Mouse (Mus musculus) kidney, embryonic 16.5 days (tissue): ENCODE results near the gene 4930505A04Rik. TPM values are rescaled to one million over a fixed set of nuclear protein-coding genes. Genes with fewer than 3 reads are reported as not detected.

ENCODE experiments used
- ATAC-seq: fragments of 200-750 bp; cut with Nextera tagmentation; 2 replicates; pipeline ENCODE4 v1.8.0; 2017; ENCODE audit warnings: moderate TSS enrichment; ENCODE audit not compliant: low FRiP score, low TSS enrichment
- H3K27ac ChIP-seq: fragments of 300-500 bp; sonication (generic); 2 replicates; pipeline ENCODE4 v1.5.1; 2014; ENCODE audit warnings: low read length
- H3K27me3 ChIP-seq: fragments of 300-500 bp; sonication (generic); 2 replicates; pipeline ENCODE4 v1.6.1; 2014; ENCODE audit warnings: low read length, control low read depth, mixed read lengths; ENCODE audit not compliant: insufficient read depth
- H3K36me3 ChIP-seq: fragments of 300-500 bp; sonication (generic); 2 replicates; pipeline ENCODE4 v1.6.1; 2014; ENCODE audit warnings: low read length, control low read depth, mixed read lengths; ENCODE audit not compliant: insufficient read depth
- H3K4me1 ChIP-seq: fragments of 300-500 bp; sonication (generic); 2 replicates; pipeline ENCODE4 v1.6.1; 2014; ENCODE audit warnings: low read length, control low read depth, mixed read lengths; ENCODE audit not compliant: insufficient read depth
- H3K4me2 ChIP-seq: fragments of 300-500 bp; sonication (generic); replicated peaks from 2 replicates; pipeline ENCODE4 v1.6.1; 2014; ENCODE audit warnings: low read depth, low read length
- H3K4me3 ChIP-seq: fragments of 300-500 bp; sonication (generic); 2 replicates; pipeline ENCODE4 v1.5.1; 2014; ENCODE audit warnings: mild to moderate bottlenecking, low read length
- H3K9ac ChIP-seq: fragments of 300-500 bp; sonication (generic); replicated peaks from 2 replicates; pipeline ENCODE4 v1.6.1; 2014; ENCODE audit warnings: low read length
- H3K9me3 ChIP-seq: fragments of 300-500 bp; sonication (generic); 2 replicates; pipeline ENCODE4 v1.6.1; 2016; ENCODE audit warnings: low read length, control low read depth
- WGBS: fragments of 180-500 bp; shearing (Covaris S2); extraction: QIAGEN DNeasy Blood & Tissue Kit; methylation state at CpG from one replicate; pipeline ENCODE4 v1.1.7; 2014; 5-methylcytosine and 5-hydroxymethylcytosine counted together
- polyA plus RNA-seq: library from polyadenylated mRNA; unstranded; fragments of >200 nt; fragmentation: Nextera tagmentation; extraction: Ambion mirVana; gene quantifications from 2 replicates; pipeline ENCODE4 v1.2.1, GENCODE M21; 2015

Gene 4930505A04Rik
- polyA plus RNA-seq = not detected in 2 replicates

DNA sequence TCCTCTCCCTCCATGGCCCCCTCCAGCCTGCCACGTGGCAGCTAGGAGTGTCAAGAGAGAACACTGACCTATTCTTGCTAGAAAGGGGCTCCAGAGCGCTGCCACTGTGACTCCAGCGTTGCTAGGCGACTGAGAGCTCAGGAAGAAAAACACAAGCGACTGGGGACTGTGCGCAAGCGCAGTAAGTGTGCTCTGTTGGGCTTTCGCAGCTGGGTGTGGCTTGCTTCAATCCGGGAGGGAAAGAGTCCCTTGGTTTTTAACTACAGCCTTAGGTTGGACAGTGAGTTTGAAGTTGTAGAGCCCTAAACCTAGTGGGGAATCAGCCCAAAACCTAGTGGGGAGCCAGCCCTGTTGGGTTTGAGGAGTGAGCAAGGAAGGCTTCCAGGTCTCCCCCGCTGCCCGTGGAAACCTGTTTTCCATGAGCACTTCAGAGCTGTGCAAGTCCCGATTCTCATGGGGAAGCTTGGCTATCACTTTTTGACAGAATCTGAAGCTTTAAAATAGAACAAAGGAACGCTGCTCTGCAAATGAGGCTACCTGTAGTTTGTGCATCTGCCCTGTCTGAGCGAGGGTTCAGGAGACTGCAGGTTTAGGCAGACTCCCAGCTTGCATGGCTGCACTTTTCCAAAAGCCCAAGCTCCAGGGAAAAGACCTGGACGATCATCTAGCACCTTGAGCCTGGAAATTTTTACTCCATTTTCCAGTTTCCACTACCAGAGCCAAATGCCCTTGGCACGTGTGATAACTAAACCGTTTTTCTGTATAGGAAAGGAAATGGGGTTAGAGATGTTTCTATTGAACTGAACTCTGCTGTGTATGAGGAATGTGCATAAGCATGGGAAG, at the start of gene 4930505A04Rik:
4930505A04Rik (minus strand) TSS at position 77 of the 843 bp plus-strand sequence.
- ATAC-seq = peak; percentile 100
- peak within 1 kb of the TSS; percentile 57 for H3K4me3 ChIP-seq
- H3K4me1 ChIP-seq = peaks cover 9% of the 10 kb centered on the region
- peak within 1 kb of the TSS; percentile 88 for H3K4me2 ChIP-seq
- no peaks in the 10 kb centered on the region for H3K9me3 ChIP-seq
- H3K9ac ChIP-seq = peak within 1 kb of the TSS; percentile 78
- no peaks in the 10 kb centered on the region for H3K36me3 ChIP-seq
- WGBS = 5% methylated on average over 17 of the region's 17 CpGs
- peak within 1 kb of the TSS; percentile 55; the same call in 1 of the 2 replicates for H3K27ac ChIP-seq
- no peaks in the 10 kb centered on the region for H3K27me3 ChIP-seq

DNA sequence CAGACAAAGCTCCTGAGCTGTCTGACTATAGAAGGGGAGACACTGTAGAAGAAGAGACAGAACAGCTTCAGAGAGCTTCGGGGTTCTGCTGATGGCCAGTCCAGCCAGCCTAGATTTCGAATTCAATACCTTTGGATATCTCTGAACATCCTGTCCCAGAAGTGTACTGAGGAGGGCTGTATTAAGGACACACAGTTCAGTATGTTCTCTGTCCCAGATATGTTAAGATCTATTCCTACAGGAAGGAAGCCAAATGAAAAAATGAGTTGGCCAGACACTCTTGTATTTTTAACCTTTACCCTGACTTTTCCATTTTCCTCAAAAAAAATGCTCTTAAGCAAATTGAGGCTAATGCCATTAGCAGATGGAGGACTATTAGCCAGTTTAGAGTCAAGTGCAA, 45.5 kb upstream of the 4930505A04Rik start:
- 82% methylated on average over 2 of the region's 2 CpGs for WGBS
- H3K9ac ChIP-seq = no peak overlapping the region

DNA sequence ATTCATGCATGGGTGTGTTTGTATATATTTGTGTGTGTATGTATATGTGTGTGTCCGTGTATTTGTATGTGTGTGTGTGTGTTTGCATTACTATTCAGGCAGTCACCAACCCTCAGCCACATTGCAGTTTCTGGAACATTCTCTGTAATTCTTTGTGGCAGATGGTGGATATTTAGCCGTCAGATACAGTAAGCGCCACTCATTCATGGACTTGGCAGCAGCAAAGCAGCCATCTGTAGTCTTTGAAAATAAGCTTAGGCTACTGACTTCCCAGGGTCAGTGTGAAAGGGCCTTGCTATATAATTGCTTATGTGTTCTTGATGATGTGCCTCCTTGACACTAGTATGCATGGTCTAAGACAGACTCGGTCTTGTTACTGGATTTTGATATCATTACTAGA, 36.6 kb upstream of the 4930505A04Rik start:
- WGBS = 89% methylated on average over 4 of the region's 4 CpGs
- H3K9me3 ChIP-seq = no peaks in the 10 kb centered on the region
- H3K9ac ChIP-seq = no peak overlapping the region
- H3K4me2 ChIP-seq = no peak overlapping the region
- no peaks in the 10 kb centered on the region for H3K27me3 ChIP-seq
- H3K4me3 ChIP-seq = no peak overlapping the region
- H3K36me3 ChIP-seq = no peaks in the 10 kb centered on the region
- H3K27ac ChIP-seq = no peak overlapping the region
- H3K4me1 ChIP-seq = no peaks in the 10 kb centered on the region
- ATAC-seq = no peak

More for the DNA sequence above, 45.5 kb upstream of the 4930505A04Rik start:
- Histone ChIP-seq H3K4me3 (no peak overlapping the region), H3K27me3 (no peaks in the 10 kb centered on the region), H3K36me3 (no peaks in the 10 kb centered on the region), H3K4me1 (no peaks in the 10 kb centered on the region), H3K27ac (no peak overlapping the region), H3K4me2 (no peak overlapping the region), H3K9me3 (no peaks in the 10 kb centered on the region)
- no peak for ATAC-seq

DNA sequence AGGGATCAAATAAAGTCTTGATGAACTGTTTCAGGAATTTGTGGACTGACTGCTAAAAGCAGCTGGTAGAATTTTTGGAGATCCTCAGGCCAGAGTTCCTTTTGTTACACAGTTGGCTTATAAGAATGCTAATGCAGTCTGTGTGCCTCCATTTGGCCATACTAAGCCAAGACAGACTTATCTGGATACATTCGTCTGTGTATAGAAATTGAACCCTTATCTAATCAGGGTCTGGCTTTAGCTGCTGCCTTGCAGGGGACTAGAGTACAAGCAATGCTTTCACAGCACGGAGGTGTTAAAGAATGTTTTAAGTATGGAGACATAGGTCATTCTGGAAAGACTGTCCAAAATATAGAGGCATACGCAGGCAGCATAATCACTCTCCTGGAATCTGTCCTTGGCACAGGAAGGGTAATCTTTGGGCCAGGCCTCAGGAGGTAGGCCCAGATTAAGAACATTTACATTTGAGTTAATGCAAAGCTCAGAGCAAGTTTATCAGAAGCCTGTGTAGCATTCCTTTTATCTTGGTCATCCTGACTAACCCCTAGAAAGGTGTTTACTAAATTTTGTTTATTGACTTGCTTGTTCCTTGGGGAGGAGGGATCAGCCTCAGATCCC, 27.2 kb upstream of the 4930505A04Rik start:
- Histone ChIP-seq H3K9me3 (no peaks in the 10 kb centered on the region; the same call in 1 of the 2 replicates), H3K4me3 (no peak overlapping the region), H3K9ac (no peak overlapping the region), H3K27me3 (no peaks in the 10 kb centered on the region), H3K36me3 (no peaks in the 10 kb centered on the region), H3K27ac (no peak overlapping the region), H3K4me1 (no peaks in the 10 kb centered on the region), H3K4me2 (no peak overlapping the region)
- no peak for ATAC-seq
- WGBS = 76% methylated on average over 3 of the region's 3 CpGs

DNA sequence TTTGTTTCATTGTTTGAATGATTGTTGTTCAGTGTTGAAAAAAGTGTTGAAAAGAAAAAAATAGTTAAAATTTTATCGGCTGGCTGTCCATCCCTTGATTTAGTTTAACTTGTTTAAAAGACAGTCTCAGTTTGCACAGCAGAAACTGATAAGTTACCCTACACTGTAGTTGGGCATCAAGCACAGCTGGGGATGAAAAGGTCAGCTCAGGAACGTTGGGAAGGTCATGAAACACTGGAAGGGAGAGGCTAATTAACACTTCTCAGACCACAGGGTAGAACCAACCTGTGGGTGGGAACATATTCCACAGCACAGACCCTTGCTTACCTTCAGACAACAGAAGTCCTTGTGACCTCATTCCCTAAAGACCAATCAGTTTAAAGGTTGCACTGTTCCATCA, 25.5 kb upstream of the 4930505A04Rik start:
- no peaks in the 10 kb centered on the region for H3K27me3 ChIP-seq
- H3K27ac ChIP-seq = no peak overlapping the region
- 56% methylated on average over 2 of the region's 2 CpGs for WGBS
- no peaks in the 10 kb centered on the region; the same call in 1 of the 2 replicates for H3K9me3 ChIP-seq
- H3K36me3 ChIP-seq = no peaks in the 10 kb centered on the region
- H3K4me2 ChIP-seq = no peak overlapping the region
- no peaks in the 10 kb centered on the region for H3K4me1 ChIP-seq
- H3K9ac ChIP-seq = no peak overlapping the region
- no peak overlapping the region for H3K4me3 ChIP-seq
- no peak for ATAC-seq

DNA sequence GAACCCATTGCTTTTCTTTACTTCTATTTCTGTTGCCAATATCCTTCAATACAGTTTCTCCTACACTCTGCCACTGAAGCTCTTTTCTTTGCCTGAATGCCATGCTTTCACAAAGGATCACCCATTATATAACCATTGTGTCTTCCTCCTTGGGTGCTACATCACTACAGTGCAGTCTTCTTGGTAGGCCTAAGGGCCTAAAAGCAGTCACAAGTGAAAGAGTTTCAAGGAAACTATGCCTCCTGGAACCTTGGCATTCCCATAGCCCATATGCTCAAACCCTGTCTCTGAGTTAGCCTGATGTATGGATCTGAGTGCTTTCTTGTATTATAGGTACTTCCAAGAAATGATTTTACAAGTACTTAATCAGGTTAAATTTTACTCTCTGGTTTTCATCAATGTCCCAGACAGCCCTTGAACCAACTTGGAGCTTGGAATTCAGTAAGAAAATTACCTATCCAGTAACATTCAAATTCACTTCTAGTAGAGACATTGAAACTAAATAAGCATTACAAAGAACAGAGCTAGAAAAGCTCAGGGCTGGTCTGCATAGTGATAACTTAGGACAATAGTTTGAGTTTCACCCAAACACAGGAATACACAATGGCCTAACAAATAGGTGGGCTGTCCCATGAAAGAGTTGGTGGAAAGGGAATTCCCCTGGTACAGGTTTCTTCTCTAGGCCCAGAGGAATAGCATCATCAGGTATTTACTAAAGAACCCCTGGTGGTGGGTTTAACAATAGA, 20.1 kb upstream of the 4930505A04Rik start:
- H3K4me1 ChIP-seq = no peaks in the 10 kb centered on the region
- H3K4me3 ChIP-seq = no peak overlapping the region
- H3K9me3 ChIP-seq = no peaks in the 10 kb centered on the region
- ATAC-seq = no peak
- no peaks in the 10 kb centered on the region for H3K27me3 ChIP-seq
- H3K9ac ChIP-seq = no peak overlapping the region
- no peak overlapping the region for H3K27ac ChIP-seq
- H3K36me3 ChIP-seq = no peaks in the 10 kb centered on the region
- H3K4me2 ChIP-seq = no peak overlapping the region

DNA sequence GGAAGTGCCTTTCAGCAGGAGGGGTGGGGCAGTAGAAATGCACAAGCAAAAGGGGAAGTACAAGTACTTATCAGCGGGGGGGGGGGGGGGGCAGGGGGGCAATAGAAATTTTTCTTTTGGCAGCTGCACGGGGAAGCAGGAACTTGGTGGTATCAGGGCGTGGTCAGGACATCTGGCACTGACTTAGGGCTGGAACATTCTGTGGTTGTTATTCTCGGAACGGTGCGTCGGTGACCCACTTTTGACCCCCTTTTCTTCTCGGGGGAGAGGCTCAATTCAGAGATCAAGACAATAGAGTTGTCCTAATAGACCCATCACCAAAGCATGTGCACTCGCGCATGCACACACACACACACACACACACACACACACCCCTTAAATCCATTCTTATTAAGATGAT, 16.6 kb upstream of the 4930505A04Rik start:
- H3K9me3 ChIP-seq = no peaks in the 10 kb centered on the region
- ATAC-seq = no peak
- H3K4me1 ChIP-seq = no peaks in the 10 kb centered on the region
- H3K4me2 ChIP-seq = no peak overlapping the region
- 86% methylated on average over 9 of the region's 10 CpGs for WGBS
- no peak overlapping the region for H3K9ac ChIP-seq
- H3K4me3 ChIP-seq = no peak overlapping the region
- no peak overlapping the region for H3K27ac ChIP-seq
- no peaks in the 10 kb centered on the region for H3K27me3 ChIP-seq
- no peaks in the 10 kb centered on the region for H3K36me3 ChIP-seq

DNA sequence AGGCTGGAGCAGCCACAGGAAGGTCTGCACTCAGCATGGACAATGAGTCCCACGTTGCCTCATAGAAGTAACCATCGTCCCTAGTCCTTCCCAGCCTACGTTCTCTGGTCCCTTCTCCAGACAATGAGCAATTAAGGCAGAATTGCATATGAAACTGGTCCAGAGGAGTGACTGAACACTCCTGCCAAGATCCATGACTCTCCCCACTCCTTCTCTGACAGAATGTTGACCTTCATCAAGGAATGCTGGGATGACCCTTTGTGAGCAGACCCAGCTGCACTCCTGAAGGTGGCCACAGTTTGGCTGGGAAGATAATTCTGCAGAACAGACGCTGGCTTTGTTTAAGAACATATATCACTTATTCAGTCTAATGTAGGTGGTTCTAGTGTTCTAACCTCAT, 11.7 kb upstream of the 4930505A04Rik start:
- Histone ChIP-seq H3K4me1 (no peaks in the 10 kb centered on the region), H3K36me3 (no peaks in the 10 kb centered on the region), H3K9ac (no peak overlapping the region), H3K27me3 (no peaks in the 10 kb centered on the region), H3K27ac (no peak overlapping the region), H3K4me2 (no peak overlapping the region), H3K9me3 (no peaks in the 10 kb centered on the region), H3K4me3 (no peak overlapping the region)
- ATAC-seq = no peak
- WGBS = 60% methylated on average over 4 of the region's 4 CpGs

DNA sequence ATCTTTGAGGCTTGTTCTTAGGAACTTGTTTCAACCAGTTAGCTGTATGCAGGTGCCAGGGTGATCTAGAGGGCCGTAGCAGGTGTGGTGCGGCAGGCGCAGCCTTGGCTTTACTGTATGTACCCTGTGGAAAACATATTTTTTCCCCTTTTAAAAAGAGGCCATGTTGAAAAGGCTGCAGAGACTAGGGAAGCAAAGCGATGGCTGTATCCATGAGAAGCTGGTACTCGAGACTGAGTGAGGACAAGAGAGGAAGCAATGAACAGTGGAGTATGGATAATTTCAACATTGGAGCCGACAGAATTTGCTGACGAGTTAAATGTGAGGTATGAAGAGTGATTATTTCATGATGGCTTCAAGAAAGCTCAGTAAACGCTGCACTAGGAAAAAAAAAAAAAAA, 440 bp downstream of the 4930505A04Rik start:
- Histone ChIP-seq H3K27ac (no peak overlapping the region; the same call in 1 of the 2 replicates), H3K9ac (no peak overlapping the region)

More for the DNA sequence above, 440 bp downstream of the 4930505A04Rik start:
- ATAC-seq = no peak
- H3K27me3 ChIP-seq = no peaks in the 10 kb centered on the region
- no peaks in the 10 kb centered on the region for H3K36me3 ChIP-seq
- H3K4me3 ChIP-seq = no peak overlapping the region
- peaks cover 9% of the 10 kb centered on the region for H3K4me1 ChIP-seq
- 71% methylated on average over 8 of the region's 8 CpGs for WGBS
- H3K9me3 ChIP-seq = no peaks in the 10 kb centered on the region
- peak overlapping the region; percentile 88 for H3K4me2 ChIP-seq
